Mouse (Mus musculus) liver, embryonic 12.5 days (tissue): ENCODE data around the gene Ripor2. TPM values are rescaled to one million over a fixed set of nuclear protein-coding genes. Genes with fewer than 3 reads are reported as not detected.
A peak's percentile ranks its signal among the peaks of the same experiment; 100 is the strongest.
"Not testable (repeated sequence)": the region's sequence is repeated elsewhere in the genome, so short reads cannot be mapped to it uniquely, and the experiment has no call there.

Source experiments
- ATAC-seq: fragments of 200-750 bp; cut with Nextera tagmentation; 2 replicates; pipeline ENCODE4 v1.8.0; 2017; ENCODE audit warnings: moderate number of reproducible peaks, mild to moderate bottlenecking, moderate library complexity
- H3K27ac ChIP-seq: fragments of 300-500 bp; sonication (generic); 2 replicates; pipeline ENCODE4 v1.5.1; 2016; ENCODE audit warnings: mild to moderate bottlenecking
- H3K27me3 ChIP-seq: fragments of 300-500 bp; sonication (generic); replicated peaks from 2 replicates; pipeline ENCODE4 v1.6.1; 2016; ENCODE audit warnings: mild to moderate bottlenecking, moderate library complexity
- H3K36me3 ChIP-seq: fragments of 300-500 bp; sonication (generic); 2 replicates; pipeline ENCODE4 v1.6.1; 2016; ENCODE audit warnings: mild to moderate bottlenecking, moderate library complexity
- H3K4me1 ChIP-seq: fragments of 300-500 bp; sonication (generic); 2 replicates; pipeline ENCODE4 v1.6.1; 2016
- H3K4me2 ChIP-seq: fragments of 300-500 bp; sonication (generic); 2 replicates; pipeline ENCODE4 v1.6.1; 2016; ENCODE audit warnings: mild to moderate bottlenecking, moderate library complexity
- H3K4me3 ChIP-seq: fragments of 300-500 bp; sonication (generic); 2 replicates; pipeline ENCODE4 v1.5.1; 2016; ENCODE audit warnings: mild to moderate bottlenecking, moderate library complexity
- H3K9ac ChIP-seq: fragments of 300-500 bp; sonication (generic); 2 replicates; pipeline ENCODE4 v1.6.1; 2016; ENCODE audit warnings: mild to moderate bottlenecking, moderate library complexity
- H3K9me3 ChIP-seq: fragments of 300-500 bp; sonication (generic); replicated peaks from 2 replicates; pipeline ENCODE4 v1.6.1; 2016; ENCODE audit warnings: mild to moderate bottlenecking, moderate library complexity
- WGBS: fragments of 180-500 bp; shearing (Covaris S2); methylation state at CpG from one replicate; pipeline ENCODE4 v1.1.7; 2016; ENCODE audit not compliant: insufficient replicate concordance; 5-methylcytosine and 5-hydroxymethylcytosine counted together
- polyA plus RNA-seq: library from polyadenylated mRNA; unstranded; fragments of >200 nt; fragmentation: Nextera tagmentation; extraction: Ambion mirVana; gene quantifications from 2 replicates; pipeline ENCODE4 v1.2.1, GENCODE M21; 2016

The Ripor2 gene
- polyA plus RNA-seq, 1 experiment from 2014 or later, result 8.3 TPM

DNA sequence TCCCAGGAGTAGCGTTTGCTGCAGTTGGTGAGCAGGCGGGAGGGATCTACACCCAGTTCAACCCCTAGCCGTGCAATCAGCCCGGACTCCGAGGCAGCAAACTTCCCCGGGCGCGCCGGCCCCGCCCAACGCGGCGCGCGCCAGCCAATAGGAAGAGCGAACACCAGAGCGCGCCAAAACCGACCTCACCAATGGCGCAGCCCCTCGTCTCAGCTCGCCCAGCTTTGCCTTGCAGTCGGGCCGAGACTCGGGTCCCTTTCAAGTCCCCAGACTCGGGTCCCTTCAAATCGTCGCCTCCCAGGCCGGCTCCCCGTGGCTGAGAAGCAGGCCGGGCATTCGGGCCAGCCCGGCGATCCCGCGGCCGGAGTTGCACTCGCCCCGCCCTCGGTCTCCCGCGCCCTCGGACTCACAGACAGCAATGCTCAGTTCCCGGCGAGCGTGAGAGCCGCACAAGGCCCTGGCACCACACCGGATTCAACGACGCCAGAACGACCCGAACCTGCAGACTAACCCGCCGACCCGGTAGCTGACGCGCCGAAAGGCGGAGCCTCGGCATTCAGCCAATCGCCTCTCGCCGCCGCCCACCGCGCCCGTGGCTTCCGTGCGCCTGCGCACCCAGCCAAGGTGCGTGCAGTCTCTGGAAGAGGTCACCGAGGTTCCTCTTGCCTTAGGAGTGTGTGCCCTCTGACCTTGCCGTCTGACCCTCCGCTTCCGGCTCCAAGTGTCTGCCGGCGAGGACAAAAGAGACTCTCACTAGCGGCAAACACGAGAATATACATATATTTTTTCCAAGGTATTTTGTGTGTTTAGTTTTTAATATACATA, 179.6 kb downstream of the Ripor2 start, which contains the start of gene Gmnn:
Gene Gmnn, minus strand, starts transcription at position 521 of the 825 bp plus-strand sequence.
- Histone ChIP-seq H3K27me3 (no peaks in the 10 kb centered on the region), H3K4me2 (peak within 1 kb of the TSS; percentile 75), H3K4me1 (peaks cover 44% of the 10 kb centered on the region), H3K4me3 (peak within 1 kb of the TSS; percentile 92), H3K36me3 (peaks cover 37% of the 10 kb centered on the region), H3K9me3 (no peaks in the 10 kb centered on the region), H3K9ac (peak within 1 kb of the TSS; percentile 97), H3K27ac (peak within 1 kb of the TSS; percentile 99)
- peak; percentile 96 for ATAC-seq
- under 1% methylated on average over 79 of the region's 79 CpGs for WGBS

DNA sequence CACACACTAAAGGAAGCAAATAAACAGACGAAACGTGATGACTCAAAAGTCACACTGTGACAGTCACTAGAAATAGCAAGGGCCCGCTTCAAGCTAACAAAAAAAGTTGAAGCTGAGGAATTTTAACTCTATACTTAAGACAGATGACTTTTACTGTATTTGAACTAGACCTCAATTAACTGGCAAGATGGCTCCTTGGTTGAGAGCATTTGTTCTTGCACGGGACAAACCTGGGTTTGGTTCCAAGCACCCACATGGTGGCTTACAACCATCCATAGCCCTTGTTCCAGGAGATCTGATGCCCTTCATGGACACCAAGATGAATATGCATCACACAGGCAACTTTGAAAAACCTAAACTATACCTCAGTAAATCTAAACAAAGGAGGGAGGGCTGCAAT, 180.3 kb downstream of the Ripor2 start:
- peak overlapping the region; percentile 75 for H3K4me2 ChIP-seq
- H3K27ac ChIP-seq, result peak overlapping the region; percentile 99
- 24% methylated on average over 4 of the region's 4 CpGs for WGBS
- no peaks in the 10 kb centered on the region for H3K9me3 ChIP-seq
- no peak for ATAC-seq
- peak overlapping the region; percentile 92 for H3K4me3 ChIP-seq
- peaks cover 44% of the 10 kb centered on the region for H3K4me1 ChIP-seq
- H3K9ac ChIP-seq, result peak overlapping the region; percentile 97
- peaks cover 31% of the 10 kb centered on the region for H3K36me3 ChIP-seq
- no peaks in the 10 kb centered on the region for H3K27me3 ChIP-seq

DNA sequence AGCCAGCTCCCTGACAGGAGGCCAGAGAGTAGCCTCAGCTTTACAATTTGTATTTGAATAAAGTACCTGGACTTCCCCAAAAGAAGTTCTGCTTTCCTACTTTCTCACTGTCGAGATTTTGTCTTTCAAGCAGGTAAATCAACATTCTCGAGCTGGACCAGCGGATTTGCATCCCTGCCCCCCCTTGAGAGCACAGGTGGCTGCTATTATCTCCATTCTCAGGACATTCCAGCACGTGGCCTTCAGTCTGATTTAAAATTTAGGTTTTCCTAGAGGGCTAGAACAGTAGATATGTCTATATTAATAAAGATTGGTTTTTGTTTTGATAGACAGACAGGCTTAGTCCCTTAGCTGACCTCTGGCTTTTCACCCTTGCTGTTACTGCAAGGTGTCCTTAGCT, 185.8 kb downstream of the Ripor2 start:
- not testable (repeated sequence) for H3K27ac ChIP-seq, ATAC-seq, H3K4me1 ChIP-seq, H3K4me3 ChIP-seq, H3K9me3 ChIP-seq, H3K27me3 ChIP-seq, H3K36me3 ChIP-seq, H3K4me2 ChIP-seq, H3K9ac ChIP-seq
- 59% methylated on average over 4 of the region's 4 CpGs for WGBS

DNA sequence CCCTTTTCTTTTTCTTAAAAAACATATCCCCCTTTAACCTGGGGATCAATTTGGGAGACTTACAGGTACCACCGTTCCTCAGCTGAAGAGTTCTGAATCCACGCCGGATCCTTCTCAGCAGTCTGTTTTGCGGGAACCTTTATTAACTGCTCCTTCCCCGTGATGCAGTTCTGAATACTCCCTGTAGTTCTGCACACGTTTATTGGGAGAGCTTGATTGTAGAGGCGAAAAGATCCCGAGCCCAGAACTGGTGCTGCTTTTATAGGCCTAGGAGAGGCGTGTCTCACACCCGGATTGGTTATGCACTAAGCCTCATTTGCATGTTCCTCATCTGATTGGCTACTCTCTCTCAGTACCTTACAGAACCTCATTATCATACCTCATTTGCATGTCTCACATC, 189.5 kb downstream of the Ripor2 start:
- not testable (repeated sequence) for H3K9me3 ChIP-seq, H3K4me2 ChIP-seq, H3K27me3 ChIP-seq, H3K4me3 ChIP-seq, H3K36me3 ChIP-seq, H3K4me1 ChIP-seq, H3K27ac ChIP-seq, ATAC-seq, H3K9ac ChIP-seq
- 86% methylated on average over 10 of the region's 10 CpGs for WGBS

DNA sequence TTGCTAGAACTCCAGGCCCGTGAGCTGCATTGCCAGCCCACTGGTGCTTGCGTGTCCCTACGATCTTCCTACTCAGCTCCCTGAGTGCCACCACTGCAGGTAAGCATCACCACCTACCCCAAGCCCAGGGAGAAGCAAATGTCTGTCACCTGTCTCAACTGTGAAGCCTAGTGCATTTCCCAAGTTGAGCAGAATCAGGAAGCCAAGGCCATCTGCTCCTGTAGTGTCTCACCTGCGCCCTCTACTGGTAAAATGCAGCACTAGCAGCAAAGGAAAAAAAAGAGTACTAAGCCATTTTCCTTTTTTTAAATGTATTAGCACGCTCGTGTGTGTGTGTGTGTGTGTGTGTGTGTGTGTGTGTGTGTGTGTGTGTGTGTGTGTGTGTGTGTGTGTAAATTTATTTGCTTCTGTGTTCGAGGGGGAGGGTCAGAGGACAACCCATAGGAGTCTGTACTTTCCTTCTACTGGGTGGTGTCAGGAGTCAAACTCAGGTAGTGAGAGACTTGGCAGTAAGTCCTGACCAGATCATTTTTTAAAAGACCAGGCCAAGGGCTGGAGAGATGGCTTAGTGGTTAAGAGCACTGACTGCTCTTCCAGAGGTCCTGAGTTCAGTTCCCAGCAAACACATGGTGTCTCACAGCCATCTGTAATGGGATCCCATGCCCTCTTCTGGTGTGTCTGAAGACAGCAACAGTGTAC, 194.3 kb downstream of the Ripor2 start:
- no peak overlapping the region for H3K4me3 ChIP-seq
- no peaks in the 10 kb centered on the region for H3K36me3 ChIP-seq
- no peak overlapping the region for H3K9ac ChIP-seq
- H3K27me3 ChIP-seq, result no peaks in the 10 kb centered on the region
- ATAC-seq, result peak; percentile 52; the same call in 1 of the 2 replicates
- 0 out of 2 replicates have a peak, but pooled peaks cover 3% of the 10 kb centered on the region for H3K4me1 ChIP-seq
- H3K27ac ChIP-seq, result no peak overlapping the region
- WGBS, result 46% methylated on average over 7 of the region's 7 CpGs
- H3K4me2 ChIP-seq, result 0 out of 2 replicates have a peak overlapping the region, but pooled peaks have one; percentile 25
- no peaks in the 10 kb centered on the region for H3K9me3 ChIP-seq

DNA sequence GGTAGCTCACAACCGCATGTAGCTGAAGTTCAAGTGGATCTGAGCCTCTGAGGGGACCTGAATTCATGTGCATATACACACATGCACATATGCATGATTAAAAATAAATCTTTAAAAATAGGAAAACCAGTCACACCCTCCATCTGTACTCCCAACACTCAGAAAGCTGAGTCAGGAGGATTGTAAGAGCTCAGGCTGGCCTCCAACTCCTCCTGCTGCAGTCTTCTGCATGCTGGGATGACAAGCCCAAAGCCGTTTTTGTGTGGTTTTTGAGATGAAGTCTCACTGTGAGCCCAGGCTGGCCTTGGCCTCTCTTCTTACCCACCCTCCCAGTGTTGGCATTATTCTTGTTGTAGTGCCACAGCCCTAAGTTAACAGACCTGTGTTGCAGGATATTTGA, 196.0 kb downstream of the Ripor2 start:
- H3K9me3 ChIP-seq, result no peaks in the 10 kb centered on the region
- H3K36me3 ChIP-seq, result no peaks in the 10 kb centered on the region
- H3K4me1 ChIP-seq, result 0 out of 2 replicates have a peak, but pooled peaks cover 3% of the 10 kb centered on the region
- H3K4me2 ChIP-seq, result no peak overlapping the region
- H3K9ac ChIP-seq, result no peak overlapping the region
- H3K27ac ChIP-seq, result no peak overlapping the region
- WGBS, result 60% methylated on average over 2 of the region's 2 CpGs
- no peak for ATAC-seq
- H3K27me3 ChIP-seq, result no peaks in the 10 kb centered on the region
- H3K4me3 ChIP-seq, result no peak overlapping the region

DNA sequence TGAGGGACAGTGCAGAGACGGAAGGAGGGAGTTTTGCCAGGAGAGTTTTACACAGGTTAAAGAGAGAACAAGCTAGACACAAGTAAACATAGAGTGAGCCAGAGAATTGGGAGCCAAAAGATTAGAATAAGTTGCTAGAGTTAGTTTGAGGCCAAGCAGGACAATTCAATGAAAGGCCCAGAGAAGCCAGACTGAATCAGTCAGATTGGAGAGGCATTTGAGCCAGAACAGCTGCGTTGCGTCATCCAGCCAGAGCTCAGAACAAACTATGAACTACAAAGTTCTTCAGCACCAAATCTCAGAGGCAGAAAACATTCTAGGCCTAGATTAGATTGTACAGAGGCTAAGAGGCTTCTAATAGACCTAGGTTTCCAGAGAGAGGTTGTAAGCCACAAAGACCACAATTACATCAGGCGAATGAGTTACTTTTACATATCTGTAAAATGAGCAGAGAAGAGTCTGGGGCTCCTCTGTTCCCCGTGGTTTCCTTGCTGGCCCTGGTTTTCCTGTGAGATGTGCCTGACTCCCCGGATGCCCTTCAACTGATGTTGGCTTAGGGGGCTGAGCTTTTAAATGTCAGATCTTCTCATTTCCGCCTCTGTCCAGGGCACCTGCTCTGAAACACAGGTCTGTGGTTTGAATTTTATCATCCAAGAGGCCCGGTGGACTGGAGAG, 196.9 kb downstream of the Ripor2 start:
- no peak for ATAC-seq
- H3K9ac ChIP-seq, result no peak overlapping the region
- H3K27me3 ChIP-seq, result no peaks in the 10 kb centered on the region
- H3K9me3 ChIP-seq, result no peaks in the 10 kb centered on the region
- 55% methylated on average over 8 of the region's 8 CpGs for WGBS
- H3K4me3 ChIP-seq, result no peak overlapping the region
- 0 out of 2 replicates have a peak, but pooled peaks cover 3% of the 10 kb centered on the region for H3K4me1 ChIP-seq
- H3K36me3 ChIP-seq, result no peaks in the 10 kb centered on the region
- H3K4me2 ChIP-seq, result no peak overlapping the region
- no peak overlapping the region for H3K27ac ChIP-seq

DNA sequence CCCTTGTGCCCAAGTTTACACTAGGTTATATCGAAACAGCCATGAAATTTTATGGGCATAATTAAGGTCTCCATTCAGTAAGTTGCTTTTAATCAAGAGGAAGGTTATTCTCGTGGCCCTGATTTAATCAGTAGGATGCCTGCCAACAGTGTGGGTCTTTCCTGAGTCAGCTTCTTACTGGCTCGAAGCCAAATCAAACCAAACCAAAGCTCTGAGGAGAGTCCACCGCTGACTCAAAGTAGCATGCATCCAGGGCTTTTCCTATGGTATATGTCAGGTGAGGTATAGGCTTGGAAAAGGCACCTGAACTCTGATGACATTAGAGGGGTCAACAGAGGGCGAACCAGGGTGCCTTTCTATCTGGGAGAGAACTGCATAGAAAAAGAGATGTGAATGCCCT, 199.9 kb downstream of the Ripor2 start:
- ATAC-seq, result no peak

More for the DNA sequence above, 199.9 kb downstream of the Ripor2 start:
- no peak overlapping the region for H3K4me2 ChIP-seq
- H3K4me1 ChIP-seq, result no peaks in the 10 kb centered on the region
- 53% methylated on average over 5 of the region's 5 CpGs for whole genome bisulfite sequencing
- H3K27ac ChIP-seq, result no peak overlapping the region
- no peaks in the 10 kb centered on the region for H3K27me3 ChIP-seq
- H3K4me3 ChIP-seq, result no peak overlapping the region
- H3K36me3 ChIP-seq, result no peaks in the 10 kb centered on the region
- no peaks in the 10 kb centered on the region for H3K9me3 ChIP-seq
- H3K9ac ChIP-seq, result no peak overlapping the region

Other genes starting within 250 kb of the Ripor2 start
- 0.14 TPM in 1 of 2 replicates, not detected in the other for gene Armh2, start 159.0 kb downstream of the Ripor2 start, polyA plus RNA-seq
- gene Gmnn, start 179.7 kb downstream of the Ripor2 start, polyA plus RNA-seq, result 153 and 154 TPM in 2 replicates
- gene BC005537, start 219.5 kb downstream of the Ripor2 start, polyA plus RNA-seq, result 10.1 and 10.8 TPM in 2 replicates
- gene Acot13, start 249.4 kb downstream of the Ripor2 start, polyA plus RNA-seq, result 61.2 and 66.4 TPM in 2 replicates
- gene Tdp2, start 249.5 kb downstream of the Ripor2 start, polyA plus RNA-seq, result 39.9 and 40.5 TPM in 2 replicates